Mouse (Mus musculus) kidney, postnatal 0 days (tissue): ENCODE measurements around the gene Rrp7a. TPM values are rescaled to one million over a fixed set of nuclear protein-coding genes. Genes with fewer than 3 reads are reported as not detected.

Experiments
- ATAC-seq: fragments of 200-750 bp; cut with Nextera tagmentation; replicated peaks from 2 replicates; pipeline ENCODE4 v1.8.0; 2017; ENCODE audit warnings: low read depth, moderate number of reproducible peaks, moderate TSS enrichment, moderate library complexity; ENCODE audit not compliant: low FRiP score
- DNase-seq: peaks from one replicate; pipeline ENCODE4 v3.0.0-alpha.2; 2016; ENCODE audit warnings: low spot score
- H3K27ac ChIP-seq: fragments of 300-500 bp; sonication (generic); 2 replicates; pipeline ENCODE4 v1.5.1; 2014; ENCODE audit warnings: mild to moderate bottlenecking
- H3K27me3 ChIP-seq: fragments of 300-500 bp; sonication (generic); 2 replicates; pipeline ENCODE4 v1.6.1; 2014; ENCODE audit warnings: low read length, mixed read lengths; ENCODE audit not compliant: insufficient read depth
- H3K36me3 ChIP-seq: fragments of 300-500 bp; sonication (generic); 2 replicates; pipeline ENCODE4 v1.6.1; 2014; ENCODE audit warnings: low read length, mixed read lengths; ENCODE audit not compliant: insufficient read depth
- H3K4me1 ChIP-seq: fragments of 300-500 bp; sonication (generic); replicated peaks from 2 replicates; pipeline ENCODE4 v1.6.1; 2014; ENCODE audit warnings: antibody characterized with exemption, low read length, mixed read lengths; ENCODE audit not compliant: insufficient read depth
- H3K4me2 ChIP-seq: fragments of 300-500 bp; sonication (generic); 2 replicates; pipeline ENCODE4 v1.6.1; 2014; ENCODE audit warnings: mild to moderate bottlenecking, low read length, moderate library complexity, mixed read lengths
- H3K4me3 ChIP-seq: fragments of 300-500 bp; sonication (generic); replicated peaks from 2 replicates; pipeline ENCODE4 v1.5.1; 2014; ENCODE audit warnings: low read depth, low read length
- H3K9ac ChIP-seq: fragments of 300-500 bp; sonication (generic); 2 replicates; pipeline ENCODE4 v1.6.1; 2014; ENCODE audit warnings: low read depth, low read length
- H3K9me3 ChIP-seq: fragments of 300-500 bp; sonication (generic); replicated peaks from 2 replicates; pipeline ENCODE4 v1.6.1; 2016; ENCODE audit warnings: low read length, inconsistent platforms, mixed read lengths
- CTCF ChIP-seq: IDR thresholded peaks from 2 replicates; pipeline ENCODE4 v1.5.1; 2016; ENCODE audit warnings: antibody characterized with exemption, low read depth, mild to moderate bottlenecking, moderate library complexity
- WGBS: fragments of 180-500 bp; shearing (Covaris S2); extraction: QIAGEN DNeasy Blood & Tissue Kit; methylation state at CpG from one replicate; pipeline ENCODE4 v1.1.7; 2014; 5-methylcytosine and 5-hydroxymethylcytosine counted together
- polyA plus RNA-seq: library from polyadenylated mRNA; unstranded; fragments of >200 nt; fragmentation: Nextera tagmentation; extraction: Ambion mirVana; gene quantifications from 2 replicates; pipeline ENCODE4 v1.2.1, GENCODE M21; 2015

The Rrp7a gene
- polyA plus RNA-seq, 1 experiment from 2014 or later, result 52.9 TPM

DNA sequence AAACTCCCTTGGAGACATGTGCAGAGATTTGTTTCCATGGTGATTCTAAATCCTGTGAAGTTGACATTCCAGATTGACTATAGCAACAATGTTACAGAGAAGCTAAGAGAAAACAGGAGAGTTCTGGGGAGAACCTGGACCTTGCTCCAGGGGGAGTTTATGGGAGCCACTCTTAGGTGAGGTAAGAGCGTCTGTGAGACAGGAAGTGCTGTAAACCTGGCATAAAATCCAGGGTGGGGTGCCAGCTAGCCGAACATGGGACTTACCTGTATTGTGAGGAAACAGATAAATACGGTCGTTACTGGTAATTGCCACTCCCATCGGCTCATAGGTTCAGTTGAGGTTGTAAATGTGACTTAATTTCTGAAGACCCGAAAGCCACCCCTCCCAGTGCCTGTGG, 16.2 kb downstream of the Rrp7a start:
- no peak for DNase-seq
- no peaks in the 10 kb centered on the region for H3K4me1 ChIP-seq

DNA sequence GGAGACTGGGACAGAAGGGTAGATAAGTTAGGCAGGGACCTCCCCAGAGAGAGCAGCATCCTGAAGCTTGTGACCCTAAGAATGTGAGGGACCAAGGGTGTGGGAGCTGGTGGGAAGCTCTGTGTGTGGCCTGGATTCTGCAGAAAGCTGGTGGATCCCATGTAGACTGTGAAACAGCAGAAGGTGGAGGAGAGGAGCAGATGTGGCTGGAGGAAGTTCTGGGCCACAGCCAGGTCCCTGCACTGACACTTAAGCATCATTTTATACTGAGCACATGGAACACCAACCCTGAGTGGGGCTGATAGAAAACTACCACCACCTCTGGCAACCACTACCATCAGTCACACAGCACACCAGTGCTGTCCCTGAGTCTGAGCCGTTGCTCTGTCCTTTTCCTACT, 19.5 kb downstream of the Rrp7a start:
- ATAC-seq, result no peak
- WGBS, result 44% methylated on average over 1 of the region's 1 CpGs

More for the DNA sequence above, 16.2 kb downstream of the Rrp7a start:
- no peak for TF ChIP-seq CTCF
- Histone ChIP-seq H3K27me3 (no peaks in the 10 kb centered on the region), H3K9ac (no peak overlapping the region), H3K27ac (no peak overlapping the region), H3K9me3 (no peaks in the 10 kb centered on the region), H3K36me3 (no peaks in the 10 kb centered on the region), H3K4me2 (no peak overlapping the region), H3K4me3 (no peak overlapping the region)
- WGBS, result 62% methylated on average over 6 of the region's 6 CpGs
- ATAC-seq, result no peak

DNA sequence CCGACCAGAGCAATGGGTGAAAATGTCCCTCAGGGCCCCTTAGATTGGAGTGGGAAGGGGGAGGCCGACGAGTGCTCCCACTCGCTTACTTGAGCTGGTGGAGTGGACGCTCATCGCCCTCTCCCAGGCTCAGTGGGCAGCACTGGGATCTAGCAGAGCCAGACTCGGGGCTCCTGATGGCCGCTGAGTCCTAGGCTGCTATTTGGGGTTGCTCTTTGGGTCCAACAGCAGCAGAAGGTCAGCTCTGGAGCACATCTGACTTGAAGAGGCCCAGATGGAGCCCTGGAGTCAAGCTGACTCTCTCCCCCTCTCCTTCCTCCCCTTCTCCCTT, 22.3 kb downstream of the Rrp7a start:
- peak overlapping the region; percentile 86 for H3K9ac ChIP-seq
- 2% methylated on average over 8 of the region's 8 CpGs for WGBS
- TF ChIP-seq CTCF, result no peak
- ATAC-seq (no peak; the same call in 1 of the 2 replicates), DNase-seq (peak; percentile 17)
- H3K27ac ChIP-seq, result peak overlapping the region; percentile 76
- H3K9me3 ChIP-seq, result no peaks in the 10 kb centered on the region
- peak overlapping the region; percentile 93 for H3K4me2 ChIP-seq
- H3K4me3 ChIP-seq, result peak overlapping the region; percentile 60
- no peaks in the 10 kb centered on the region for H3K36me3 ChIP-seq
- H3K27me3 ChIP-seq, result no peaks in the 10 kb centered on the region
- H3K4me1 ChIP-seq, result peaks cover 8% of the 10 kb centered on the region; the same call in 1 of the 2 replicates

More for the DNA sequence above, 19.5 kb downstream of the Rrp7a start:
- Histone ChIP-seq H3K9me3 (no peaks in the 10 kb centered on the region), H3K4me1 (peaks cover 8% of the 10 kb centered on the region; the same call in 1 of the 2 replicates), H3K9ac (no peak overlapping the region), H3K4me2 (no peak overlapping the region), H3K4me3 (no peak overlapping the region), H3K27me3 (no peaks in the 10 kb centered on the region), H3K36me3 (no peaks in the 10 kb centered on the region), H3K27ac (no peak overlapping the region)
- TF ChIP-seq CTCF, result no peak
- no peak for DNase-seq

DNA sequence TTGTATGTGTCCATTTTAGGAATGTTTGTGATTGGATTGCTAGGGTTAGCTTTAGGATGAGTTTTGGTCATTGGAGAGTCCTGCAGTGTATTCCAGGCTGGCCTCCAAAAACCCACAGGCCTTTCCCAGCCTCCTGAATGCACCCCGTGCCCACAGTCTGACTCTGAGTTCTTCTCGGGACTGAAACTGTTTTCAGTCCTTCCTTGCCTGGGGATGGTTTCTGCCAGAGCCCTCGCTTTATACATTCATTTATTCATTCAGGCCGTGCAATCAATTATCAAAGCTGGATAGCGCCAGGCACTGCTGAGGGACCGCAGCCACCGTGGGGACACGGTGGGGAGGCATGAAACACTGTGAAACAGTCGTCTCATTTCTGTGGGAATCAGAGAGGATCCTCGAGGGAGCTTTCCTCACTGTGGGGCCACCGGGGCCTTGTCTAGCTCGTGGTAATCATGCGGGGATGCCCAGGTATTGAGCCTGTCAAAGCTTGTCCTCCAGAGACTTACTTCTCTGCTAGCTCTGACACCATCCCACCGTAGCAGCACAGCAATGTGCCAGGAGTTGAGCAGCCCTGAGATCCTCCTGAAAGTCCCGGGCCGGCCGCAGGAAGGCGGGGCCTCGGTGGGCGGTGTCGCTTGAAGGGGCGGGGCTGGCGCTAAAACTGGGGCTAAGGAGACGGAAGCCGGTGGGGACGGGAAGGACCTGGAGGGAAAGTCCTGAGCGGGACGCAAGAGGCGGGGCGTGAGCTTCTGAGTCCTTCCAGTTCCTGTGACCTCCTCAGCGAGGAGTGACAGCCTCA, 22.9 kb downstream of the Rrp7a start:
- no peak for TF ChIP-seq CTCF
- ATAC-seq, result peak; percentile 92
- Histone ChIP-seq H3K27ac (peak overlapping the region; percentile 76; the same call in 1 of the 2 replicates), H3K4me3 (peak overlapping the region; percentile 60), H3K4me1 (peaks cover 8% of the 10 kb centered on the region; the same call in 1 of the 2 replicates), H3K36me3 (no peaks in the 10 kb centered on the region), H3K9ac (peak overlapping the region; percentile 86), H3K4me2 (peak overlapping the region; percentile 93), H3K27me3 (no peaks in the 10 kb centered on the region), H3K9me3 (no peaks in the 10 kb centered on the region)
- peak; percentile 97 for DNase-seq
- 3% methylated on average over 31 of the region's 31 CpGs for WGBS

DNA sequence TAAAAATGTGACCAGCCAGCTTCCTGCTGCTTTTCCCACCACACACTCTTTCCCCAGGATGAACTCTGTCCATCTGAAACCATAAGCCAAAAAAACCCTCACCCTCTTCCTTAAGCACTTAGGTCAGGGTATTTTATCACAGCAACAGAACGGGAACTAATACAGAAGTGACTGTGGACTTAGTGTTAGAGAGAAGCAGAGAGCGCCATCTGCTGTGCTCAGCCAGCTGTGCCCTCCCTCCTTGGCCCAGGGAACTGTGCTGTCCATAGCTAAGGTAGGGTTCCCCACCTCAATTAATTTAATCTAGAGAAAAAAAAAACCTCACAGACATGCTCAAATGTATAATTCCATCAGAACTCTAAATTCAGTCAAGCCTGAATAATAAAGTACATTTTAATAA, 26.7 kb downstream of the Rrp7a start:
- H3K4me1 ChIP-seq, result peaks cover 8% of the 10 kb centered on the region; the same call in 1 of the 2 replicates
- no peaks in the 10 kb centered on the region for H3K9me3 ChIP-seq
- 45% methylated on average over 2 of the region's 2 CpGs for WGBS
- H3K36me3 ChIP-seq, result no peaks in the 10 kb centered on the region
- no peak overlapping the region for H3K4me3 ChIP-seq
- H3K9ac ChIP-seq, result no peak overlapping the region
- no peaks in the 10 kb centered on the region for H3K27me3 ChIP-seq
- TF ChIP-seq CTCF, result peak; percentile 59
- H3K27ac ChIP-seq, result no peak overlapping the region
- no peak overlapping the region for H3K4me2 ChIP-seq
- ATAC-seq (no peak), DNase-seq (peak; percentile 56)

DNA sequence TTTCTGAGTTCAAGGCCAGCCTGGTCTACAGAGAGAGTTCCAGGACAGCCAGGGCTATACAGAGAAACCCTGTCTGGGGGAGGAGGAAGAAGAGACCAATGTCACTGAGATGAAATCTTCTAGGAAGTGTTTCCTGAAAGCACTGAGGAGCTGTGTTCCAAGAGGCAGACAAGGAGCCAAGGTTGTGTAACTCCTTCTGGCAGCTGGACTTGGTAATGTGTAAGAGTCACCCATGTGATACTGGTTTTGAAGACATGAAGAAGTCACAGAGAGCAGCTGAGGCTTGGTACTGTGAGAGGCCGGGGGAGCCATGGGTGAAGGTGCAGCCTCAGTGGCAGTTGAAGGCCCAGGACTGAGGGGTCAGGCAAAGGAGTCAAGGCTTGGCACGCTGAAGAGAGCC, 28.9 kb downstream of the Rrp7a start:
- Histone ChIP-seq H3K27ac (no peak overlapping the region), H3K4me3 (no peak overlapping the region), H3K9me3 (no peaks in the 10 kb centered on the region), H3K9ac (no peak overlapping the region), H3K4me1 (no peaks in the 10 kb centered on the region), H3K36me3 (no peaks in the 10 kb centered on the region), H3K27me3 (no peaks in the 10 kb centered on the region), H3K4me2 (no peak overlapping the region)
- no peak for DNase-seq
- no peak for ATAC-seq
- 87% methylated on average over 2 of the region's 2 CpGs for WGBS
- no peak for TF ChIP-seq CTCF

DNA sequence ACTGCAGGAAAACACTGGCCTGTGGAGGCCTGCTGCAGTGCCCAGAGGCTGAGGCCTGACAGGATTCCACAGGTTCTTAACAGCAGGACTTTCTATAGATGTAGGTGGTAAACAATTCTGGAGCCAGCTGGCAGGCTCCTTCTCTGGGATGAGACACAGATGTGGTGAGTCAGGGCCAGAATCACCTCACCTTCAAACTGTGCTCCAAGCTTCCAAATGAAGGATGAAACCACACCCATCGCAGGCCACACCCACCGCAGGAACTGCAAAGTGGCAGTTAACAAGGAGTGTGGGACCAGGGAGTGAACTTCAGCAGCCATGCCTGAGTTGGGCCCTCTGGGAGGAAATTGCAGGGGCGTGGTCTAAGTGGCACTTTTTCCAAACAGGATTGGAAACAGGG, 31.7 kb downstream of the Rrp7a start:
- Histone ChIP-seq H3K9ac (no peak overlapping the region), H3K9me3 (no peaks in the 10 kb centered on the region), H3K36me3 (no peaks in the 10 kb centered on the region), H3K27me3 (no peaks in the 10 kb centered on the region), H3K4me2 (no peak overlapping the region), H3K4me3 (no peak overlapping the region), H3K27ac (no peak overlapping the region), H3K4me1 (no peaks in the 10 kb centered on the region)
- ATAC-seq (no peak), DNase-seq (no peak)
- no peak for TF ChIP-seq CTCF
- 42% methylated on average over 3 of the region's 3 CpGs for WGBS
